Mouse (Mus musculus): ENCODE data around the gene Rexo1.

Gene Rexo1

DNA sequence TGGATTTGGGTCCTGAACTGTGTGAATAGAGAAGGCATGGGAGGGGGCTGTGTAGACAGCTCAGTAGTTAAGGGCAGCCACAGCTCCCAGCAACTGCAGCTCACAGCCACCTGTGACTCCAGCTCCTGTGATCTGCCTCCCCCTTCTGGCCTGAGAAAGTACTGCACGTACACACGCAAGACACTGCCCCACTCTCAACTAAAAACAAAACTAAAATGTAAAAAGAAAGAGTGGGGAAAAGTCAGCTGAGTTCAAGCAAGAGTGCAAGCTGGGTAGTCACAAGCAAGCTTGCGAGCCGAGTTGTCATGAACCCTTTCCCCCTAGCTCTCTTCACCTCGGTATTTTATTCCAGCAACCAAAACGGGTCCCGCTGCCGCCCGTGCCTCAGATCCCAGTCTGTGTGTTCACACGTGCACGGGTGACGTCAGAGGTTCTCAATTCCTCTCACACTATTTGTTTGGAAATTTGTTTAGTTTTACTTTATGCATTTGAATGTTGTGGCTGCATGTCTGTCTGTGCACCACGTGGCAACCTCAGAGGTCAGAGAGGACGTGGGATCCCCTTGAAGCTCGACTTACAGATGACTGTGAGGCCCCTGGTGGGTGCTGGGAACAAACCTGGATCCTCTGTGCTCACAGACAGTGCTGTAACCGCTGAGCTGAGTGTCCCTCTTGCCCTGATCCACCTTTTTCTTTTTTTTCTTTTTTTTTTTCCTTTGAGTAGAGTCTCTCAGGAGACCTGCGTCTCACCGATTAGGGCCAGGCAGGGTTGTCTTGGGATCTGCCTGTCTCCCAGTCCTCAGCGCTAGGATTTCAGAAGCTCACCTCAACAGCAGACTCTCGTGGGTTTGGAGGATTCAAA, 51.7 kb downstream of the Rexo1 start:
- peak; percentile 80 to 95 for DNase-seq (ENCODE audit: inconsistent age in 2 of 2, low spot score in 1 of 2)

DNA sequence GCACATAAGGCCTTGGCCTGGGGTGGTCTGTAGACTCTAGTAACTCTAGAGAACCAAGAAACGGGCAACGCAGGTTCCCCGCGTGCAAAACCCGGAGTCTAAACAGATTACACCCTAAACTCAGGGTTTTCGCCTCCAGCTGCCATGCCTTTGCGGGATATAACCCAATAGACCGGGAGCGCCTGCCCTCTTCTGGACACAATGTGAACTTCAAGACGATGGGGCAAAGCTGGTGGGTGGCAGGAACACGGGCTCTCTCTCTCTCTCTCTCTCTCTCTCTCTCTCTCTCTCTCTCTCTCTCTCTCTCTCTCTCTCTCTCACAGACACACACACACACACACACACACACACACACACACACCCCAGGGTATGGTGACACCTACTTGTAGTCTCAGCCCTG, 55.1 kb downstream of the Rexo1 start:
- DNase-seq (ENCODE audit: inconsistent age in 2 of 2, low spot score in 1 of 2): peak; percentile 58 to 85

DNA sequence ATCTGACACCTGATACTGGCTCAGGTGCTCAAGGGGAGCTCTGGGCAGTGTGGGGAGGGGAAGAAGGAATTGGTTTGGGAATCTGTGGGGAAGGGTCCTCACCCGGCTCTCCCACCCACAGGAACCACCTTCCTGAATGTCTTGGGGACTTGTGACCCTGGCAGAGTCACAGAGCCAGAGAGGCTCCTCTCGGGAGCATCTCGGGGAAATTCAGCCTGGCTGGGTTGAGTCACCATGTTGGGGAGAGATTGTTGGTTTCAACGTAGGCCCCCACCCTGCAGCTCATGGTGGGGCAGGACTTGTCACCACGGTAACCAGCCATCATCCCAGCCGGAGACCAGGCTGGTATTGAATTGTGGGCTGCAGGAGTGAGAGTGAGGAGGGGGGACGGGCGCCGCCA, 56.6 kb downstream of the Rexo1 start:
- no peak for DNase-seq (ENCODE audit: inconsistent age in 2 of 2, low spot score in 1 of 2)

DNA sequence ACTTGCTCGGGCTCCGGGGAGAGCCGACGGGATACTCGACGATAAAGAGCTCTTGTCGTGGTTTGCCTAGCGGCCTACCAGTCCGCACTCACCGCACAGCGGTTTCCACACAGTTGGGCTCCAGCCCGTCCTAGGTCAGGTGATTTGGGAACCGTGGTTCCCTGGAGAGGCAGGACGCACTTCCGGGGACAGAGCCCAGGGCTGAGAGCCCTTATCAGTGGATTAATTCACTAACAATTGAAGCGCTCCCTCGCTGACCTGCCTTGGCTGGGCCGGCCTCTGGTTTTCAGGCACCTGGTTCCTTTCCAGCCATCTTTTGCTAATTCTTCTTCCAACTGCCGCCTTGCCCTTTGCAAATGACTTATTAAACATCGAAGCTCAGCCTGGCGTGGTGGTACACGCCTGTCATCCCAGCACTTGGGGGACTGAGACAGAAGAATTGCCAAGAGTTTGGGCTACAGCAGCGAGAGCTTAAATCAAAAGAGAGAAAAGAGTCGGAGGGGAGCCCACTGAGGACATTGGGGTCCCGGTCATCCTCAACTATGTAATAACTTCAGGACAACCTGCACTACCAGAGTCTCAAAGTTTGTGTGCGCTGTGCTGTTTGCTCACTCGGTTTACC, 57.6 kb downstream of the Rexo1 start:
- DNase-seq (ENCODE audit: inconsistent age in 2 of 2, low spot score in 1 of 2): peak in 1 of 2 experiments; percentile 60

DNA sequence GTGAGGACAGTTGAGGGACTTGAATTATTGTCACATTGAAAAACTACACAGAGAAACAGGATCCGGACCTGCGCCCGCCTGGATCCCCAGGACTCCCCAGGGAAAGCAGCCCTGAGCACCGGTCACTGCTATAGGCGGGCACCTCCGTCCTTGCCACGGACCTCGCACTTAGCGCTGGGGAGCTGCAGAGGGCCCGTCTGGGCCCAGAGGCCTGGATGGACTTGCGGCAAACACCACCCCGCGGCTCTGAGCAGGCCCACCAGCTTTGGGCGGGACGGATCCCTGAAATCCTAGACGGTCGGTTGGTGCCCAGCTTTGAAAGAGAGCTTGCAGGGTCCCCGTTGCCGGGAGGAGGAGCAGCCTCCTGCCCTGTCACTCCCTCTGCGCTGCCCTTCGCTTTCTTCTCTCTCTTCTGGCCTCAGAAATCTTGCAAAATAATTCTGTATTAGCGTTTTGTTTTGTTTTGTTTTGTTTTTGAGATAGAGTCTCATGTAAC, 58.5 kb downstream of the Rexo1 start:
- DNase-seq (ENCODE audit: inconsistent age in 2 of 2, low spot score in 1 of 2): no peak

DNA sequence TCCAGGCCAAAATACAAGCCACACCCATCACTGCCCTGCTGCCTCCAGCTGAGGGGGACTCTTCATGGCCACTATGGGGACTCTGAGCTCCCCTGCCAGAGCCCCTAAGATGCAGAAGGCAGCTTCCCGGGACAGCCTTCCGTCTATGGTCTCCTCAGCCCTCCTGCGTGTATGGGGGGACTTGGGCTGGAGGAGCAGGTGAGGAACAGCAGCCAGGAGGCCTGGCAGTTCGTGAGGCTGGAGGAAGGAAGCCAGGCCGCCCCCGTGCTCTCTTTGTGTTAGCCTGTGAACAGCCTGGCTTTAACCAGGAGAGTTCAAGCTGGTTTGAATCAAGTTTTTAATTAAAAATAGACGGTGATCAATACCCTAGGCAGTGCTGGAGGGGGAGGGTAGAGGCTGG, 59.1 kb downstream of the Rexo1 start:
- DNase-seq (ENCODE audit: inconsistent age in 2 of 2, low spot score in 1 of 2): no peak

DNA sequence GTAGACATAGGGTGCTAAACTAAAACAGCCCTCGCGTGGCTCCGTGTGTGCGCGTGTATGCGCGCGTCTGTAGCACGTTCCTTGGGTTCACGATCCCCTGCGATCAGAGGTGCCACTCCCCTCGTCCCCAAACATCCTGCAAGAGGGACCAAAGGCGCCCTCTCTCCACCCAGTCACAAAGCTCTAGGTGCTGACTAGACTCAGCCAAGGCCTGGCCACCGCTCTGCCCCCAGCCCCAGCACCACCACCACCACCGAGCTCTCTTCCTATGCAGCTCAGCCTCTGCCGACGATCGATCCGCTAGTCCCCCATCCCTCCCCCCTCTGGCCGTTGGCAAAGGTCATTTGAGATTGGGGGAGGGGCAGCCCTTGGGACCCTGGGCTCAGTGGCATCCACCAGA, 64.9 kb downstream of the Rexo1 start:
- DNase-seq (ENCODE audit: inconsistent age in 2 of 2, low spot score in 1 of 2): no peak

DNA sequence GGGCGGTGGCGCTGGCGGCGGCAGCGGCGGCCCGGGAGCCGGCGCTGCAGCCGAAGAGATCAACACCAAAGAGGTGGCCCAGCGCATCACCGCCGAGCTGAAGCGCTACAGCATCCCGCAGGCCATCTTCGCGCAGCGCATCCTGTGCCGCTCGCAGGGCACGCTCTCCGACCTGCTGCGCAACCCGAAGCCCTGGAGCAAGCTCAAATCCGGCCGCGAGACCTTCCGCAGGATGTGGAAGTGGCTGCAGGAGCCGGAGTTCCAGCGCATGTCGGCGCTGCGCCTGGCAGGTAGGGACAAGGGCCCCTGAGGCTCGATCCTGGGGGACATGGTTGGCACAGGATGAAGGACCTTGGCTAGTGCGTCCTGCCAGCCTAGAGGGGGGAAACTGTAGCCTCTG, 65.5 kb downstream of the Rexo1 start:
- DNase-seq (ENCODE audit: inconsistent age in 2 of 2, low spot score in 1 of 2): no peak

DNA sequence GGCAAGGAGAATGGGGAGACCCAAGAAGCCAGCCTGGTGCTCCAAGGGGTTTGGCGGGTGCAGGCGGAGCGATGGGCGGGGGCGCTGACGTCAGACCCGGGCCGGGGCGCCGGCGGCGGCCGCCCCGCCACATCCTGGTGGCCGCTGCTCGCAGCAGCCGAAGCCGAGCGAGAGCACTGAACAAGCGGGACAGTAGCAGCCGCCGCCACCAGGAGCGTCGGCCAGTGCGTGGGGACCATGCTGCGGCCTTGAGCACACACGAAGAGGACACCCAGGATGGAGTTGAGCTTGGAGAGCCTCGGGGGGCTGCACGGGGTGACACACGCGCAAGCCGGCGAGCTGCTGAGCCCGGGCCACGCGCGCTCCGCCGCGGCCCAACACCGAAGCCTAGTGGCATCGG, 66.6 kb downstream of the Rexo1 start, which contains the start of gene Onecut3:
Gene Onecut3, plus strand, starts transcription at position 104 of the 400 bp plus-strand sequence.
- peak; percentile 30 to 55 for DNase-seq (ENCODE audit: inconsistent age in 2 of 2, low spot score in 1 of 2)

All from adrenal gland, adult (tissue).